Mouse (Mus musculus) cerebellum, adult 2 months (tissue): ENCODE data around the gene Ccdc152. TPM values are rescaled to one million over a fixed set of nuclear protein-coding genes. Genes with fewer than 3 reads are reported as not detected.

Experiments used
- DNase-seq, 2 experiments: peaks; one replicate each; pipeline ENCODE4 v3.0.0; 2021
- H3K27ac ChIP-seq: fragments of 200-500 bp; 2 replicates; pipeline ENCODE4 v1.5.1; 2012; ENCODE audit warnings: low read length, control low read depth, inconsistent platforms; ENCODE audit not compliant: insufficient read depth
- H3K27me3 ChIP-seq: fragments of 200-500 bp; 2 replicates; pipeline ENCODE4 v1.6.1; 2012; ENCODE audit warnings: inconsistent platforms, mild to moderate bottlenecking, low read length, moderate library complexity; ENCODE audit not compliant: control insufficient read depth, insufficient read depth
- H3K4me1 ChIP-seq: fragments of 200-500 bp; 2 replicates; pipeline ENCODE4 v1.6.1; 2011; ENCODE audit warnings: low read length; ENCODE audit not compliant: control insufficient read depth, insufficient read depth
- H3K4me3 ChIP-seq: fragments of 200-500 bp; replicated peaks from 2 replicates; pipeline ENCODE3; 2011; ENCODE audit warnings: mild to moderate bottlenecking, low read depth, low read length, control low read depth; ENCODE audit not compliant: insufficient read depth
- CTCF ChIP-seq: fragments of 200-500 bp; IDR thresholded peaks from 2 replicates; pipeline ENCODE4 v1.5.1; 2011; ENCODE audit warnings: low read depth, mild to moderate bottlenecking, control low read depth, low read length, moderate library complexity, borderline replicate concordance; ENCODE audit not compliant: insufficient read depth
- POLR2A ChIP-seq: fragments of 200-500 bp; IDR thresholded peaks from 2 replicates; pipeline ENCODE4 v1.6.1; 2011; ENCODE audit warnings: low read length, control low read depth, borderline replicate concordance; ENCODE audit not compliant: insufficient read depth
- WGBS: fragments of 180-500 bp; shearing (Covaris S2); methylation state at CpG from one replicate; pipeline ENCODE4 v1.1.7; 2018; 5-methylcytosine and 5-hydroxymethylcytosine counted together
- polyA plus RNA-seq: library from polyadenylated mRNA; depleted of rRNA; stranded (reverse); fragments of >200 nt; gene quantifications from 2 replicates; pipeline ENCODE4 v1.2.3, GENCODE M21; 2012; rRNA removed

Ccdc152 gene
- 1.2 and 1.3 TPM in 2 replicates for polyA plus RNA-seq

GRCm38 (mm10) chr15:3303426-3303825 is at the start of gene Ccdc152:
Gene Ccdc152, minus strand, starts transcription at chr15:3303526.
- Histone ChIP-seq H3K4me1 (no peaks in the 10 kb centered on the region), H3K27ac (no peak within 1 kb of the TSS), H3K4me3 (no peak within 1 kb of the TSS), H3K27me3 (no peaks in the 10 kb centered on the region)
- no peak for DNase-seq
- 87% methylated on average over 12 of the region's 12 CpGs for WGBS
- TF ChIP-seq POLR2A, result no peak

GRCm38 (mm10) chr15:3349306-3350064 is 46.2 kb upstream of the Ccdc152 start:
- H3K27me3 ChIP-seq, result no peaks in the 10 kb centered on the region
- TF ChIP-seq CTCF, result no peak
- no peak for TF ChIP-seq POLR2A
- 52% methylated on average over 6 of the region's 6 CpGs for WGBS
- no peaks in the 10 kb centered on the region for H3K4me1 ChIP-seq
- DNase-seq, result no peak
- no peak overlapping the region for H3K27ac ChIP-seq
- no peak overlapping the region for H3K4me3 ChIP-seq

- Histone ChIP-seq H3K4me1 (peaks cover 5% of the 10 kb centered on the region), H3K27me3 (no peaks in the 10 kb centered on the region), H3K4me3 (no peak overlapping the region), H3K27ac (no peak overlapping the region)
- no peak for DNase-seq
- 92% methylated on average over 3 of the region's 3 CpGs for WGBS
- TF ChIP-seq POLR2A, result no peak
- no peak for TF ChIP-seq CTCF
Measured at GRCm38 (mm10) chr15:3346682-3347081, 43.4 kb upstream of the Ccdc152 start.

- DNase-seq, result peak in 1 of 2 experiments; percentile 6
- peaks cover 6% of the 10 kb centered on the region for H3K4me1 ChIP-seq
- TF ChIP-seq POLR2A, result no peak
- TF ChIP-seq CTCF, result no peak
- no peaks in the 10 kb centered on the region for H3K27me3 ChIP-seq
- WGBS, result 35% methylated on average over 4 of the region's 4 CpGs
- H3K4me3 ChIP-seq, result no peak overlapping the region
- H3K27ac ChIP-seq, result no peak overlapping the region
Measured at GRCm38 (mm10) chr15:3344555-3344954, 41.2 kb upstream of the Ccdc152 start.

GRCm38 (mm10) chr15:3341806-3342582 is 38.7 kb upstream of the Ccdc152 start:
- 26% methylated on average over 4 of the region's 4 CpGs for WGBS

GRCm38 (mm10) chr15:3339847-3340246 is 36.5 kb upstream of the Ccdc152 start:
- TF ChIP-seq POLR2A, result no peak
- no peak for TF ChIP-seq CTCF
- Histone ChIP-seq H3K27me3 (no peaks in the 10 kb centered on the region), H3K4me1 (peaks cover 6% of the 10 kb centered on the region), H3K27ac (no peak overlapping the region), H3K4me3 (no peak overlapping the region)
- WGBS, result 73% methylated on average over 3 of the region's 3 CpGs
- DNase-seq, result no peak

More at GRCm38 (mm10) chr15:3341806-3342582, 38.7 kb upstream of the Ccdc152 start:
- Histone ChIP-seq H3K4me3 (no peak overlapping the region), H3K27ac (no peak overlapping the region), H3K27me3 (no peaks in the 10 kb centered on the region), H3K4me1 (peaks cover 6% of the 10 kb centered on the region)
- TF ChIP-seq POLR2A (no peak), CTCF (no peak)
- peak in 1 of 2 experiments; percentile 17 for DNase-seq

- Histone ChIP-seq H3K4me3 (no peak overlapping the region), H3K27me3 (no peaks in the 10 kb centered on the region), H3K4me1 (no peaks in the 10 kb centered on the region), H3K27ac (no peak overlapping the region)
- TF ChIP-seq POLR2A (no peak), CTCF (no peak)
- WGBS, result 67% methylated on average over 4 of the region's 4 CpGs
- no peak for DNase-seq
Measured at GRCm38 (mm10) chr15:3332517-3332916, 29.2 kb upstream of the Ccdc152 start.

GRCm38 (mm10) chr15:3331813-3332212 is 28.5 kb upstream of the Ccdc152 start:
- 53% methylated on average over 2 of the region's 2 CpGs for WGBS
- TF ChIP-seq POLR2A (no peak), CTCF (no peak)

GRCm38 (mm10) chr15:3330291-3330690 is 27.0 kb upstream of the Ccdc152 start:
- no peak for DNase-seq
- Histone ChIP-seq H3K27ac (no peak overlapping the region), H3K4me3 (no peak overlapping the region), H3K27me3 (no peaks in the 10 kb centered on the region), H3K4me1 (no peaks in the 10 kb centered on the region)
- 62% methylated on average over 1 of the region's 1 CpGs for WGBS
- no peak for TF ChIP-seq POLR2A
- TF ChIP-seq CTCF, result no peak

More at GRCm38 (mm10) chr15:3331813-3332212, 28.5 kb upstream of the Ccdc152 start:
- H3K27ac ChIP-seq, result no peak overlapping the region
- H3K4me3 ChIP-seq, result no peak overlapping the region
- H3K4me1 ChIP-seq, result no peaks in the 10 kb centered on the region
- H3K27me3 ChIP-seq, result no peaks in the 10 kb centered on the region
- DNase-seq, result no peak
